Mouse (Mus musculus): ENCODE measurements around the gene Efl1.

DNA sequence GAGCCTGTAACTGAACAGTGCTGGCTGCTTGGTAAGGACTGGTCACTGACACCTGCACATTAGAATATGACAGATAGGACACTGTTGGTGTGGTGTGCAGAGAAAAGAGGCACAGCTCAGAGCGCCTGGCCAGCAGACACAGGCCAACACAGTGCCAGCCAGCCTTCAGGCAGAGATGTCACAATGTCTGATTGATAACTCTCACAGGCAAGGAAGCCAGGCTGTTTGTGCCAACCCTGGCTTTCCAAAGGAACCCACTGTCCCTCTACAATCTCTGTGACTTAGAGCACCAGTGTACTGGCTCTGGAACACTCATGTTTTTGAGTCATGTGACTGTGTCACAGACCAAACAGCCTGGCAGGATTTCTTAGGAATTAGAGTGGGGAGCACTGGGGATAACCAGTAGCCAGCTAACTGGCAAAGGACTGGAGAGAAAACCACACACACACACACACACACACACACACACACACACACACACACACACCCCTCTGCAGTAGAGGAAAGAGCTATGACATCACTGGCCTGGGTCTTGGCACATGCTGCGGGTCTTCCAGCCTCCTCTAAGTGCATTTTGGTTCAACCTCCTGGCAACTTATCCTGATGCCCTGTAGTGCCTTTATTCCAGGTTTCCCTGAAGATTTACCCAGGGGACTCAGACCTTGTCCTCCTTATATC is 137.7 kb downstream of the Efl1 start:
- TF ChIP-seq CTCF (conservative IDR thresholded peaks at IDR 0.05 in 1 of 2, IDR thresholded peaks at IDR 0.05 in 1 of 2; ENCODE audit: low read depth in 2 of 2, low read length in 2 of 2) (no peak), EP300 (IDR thresholded peaks at IDR 0.05; ENCODE audit: low read length) (no peak), USF2 (conservative IDR thresholded peaks at IDR 0.05; ENCODE audit: low read depth, low read length) (no peak), TBP (conservative IDR thresholded peaks at IDR 0.05; ENCODE audit: low read depth, low read length) (no peak)
